13 mouse cellular contexts compared by ENCODE assay signal in the genomic region with DNA sequence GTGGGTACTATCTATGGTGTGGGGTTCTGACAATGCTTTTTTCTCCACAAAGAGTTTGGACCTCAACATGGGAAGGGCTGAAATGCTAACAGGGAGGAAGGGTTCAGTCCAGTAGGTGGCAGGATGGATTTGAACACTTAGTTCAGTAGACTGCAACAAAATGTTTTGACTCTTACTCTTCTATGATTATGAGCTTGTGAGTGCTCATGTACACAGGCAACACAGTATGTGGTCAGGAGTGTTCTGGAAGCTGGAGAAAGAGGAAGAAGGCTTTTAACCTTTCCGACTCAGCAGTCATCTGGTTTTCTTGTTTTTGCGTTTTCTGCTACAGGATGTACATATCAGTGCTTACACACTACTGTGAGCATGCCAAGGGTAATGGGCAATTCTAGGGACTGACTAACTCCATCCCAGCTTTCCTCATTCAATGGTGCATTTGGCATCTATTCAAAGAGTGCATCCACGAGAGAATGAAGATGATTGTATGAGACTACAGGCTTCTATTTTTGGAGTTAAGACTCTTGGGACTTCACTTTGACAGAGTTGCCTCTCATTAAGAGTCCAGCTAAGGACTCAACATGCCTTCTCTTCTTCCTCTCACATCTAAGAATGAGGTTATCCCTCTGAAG.
DNase-seq lines count a peak whose midpoint lies in the region; ATAC-seq and TF ChIP-seq lines count a peak whose summit lies in the region.
"Had no signal": no experiment of that assay in that cellular context is flagged by ENCODE, and none has a peak within 500 bp of the region (broad histone marks: within the 10 kb centered on the region; RNA-seq: fewer than 3 reads in every experiment).

No protein-coding gene starts in this region.

- peak; percentile 4; the same call in 1 of the 2 replicates for ATAC-seq in embryonic facial prominence, embryonic 14.5 days (ENCODE audit: low read depth)
- ATAC-seq in neutrophil, adult 5-6 weeks (ENCODE audit: extremely low read depth, insufficient number of reproducible peaks, low FRiP score, poor library complexity, severe bottlenecking): peak; percentile 73
- ATAC-seq: Patski had no signal

- 68% methylated on average over 3 of the region's 3 CpGs for WGBS in embryonic facial prominence, embryonic 14.5 days
- 77% methylated on average over 3 of the region's 3 CpGs for WGBS in embryonic facial prominence, embryonic 10.5 days

- TF ChIP-seq CTCF in left cerebral cortex, adult 2 months (IDR thresholded peaks at IDR 0.05): no peak; the same call in 1 of the 2 replicates

- no peaks in the 10 kb centered on the region for H3K4me1 ChIP-seq in embryonic facial prominence, embryonic 14.5 days (ENCODE audit: control insufficient read depth, insufficient read depth, low read length)
- H3K4me1 ChIP-seq in embryonic facial prominence, embryonic 10.5 days: no peaks in the 10 kb centered on the region
- H3K4me1 ChIP-seq: stomach, embryonic 15.5 days had no signal

- H3K9ac ChIP-seq in embryonic facial prominence, embryonic 14.5 days (ENCODE audit: low read depth, low read length): no peak overlapping the region
- H3K9ac ChIP-seq: stomach, embryonic 15.5 days had no signal

- no peaks in the 10 kb centered on the region for H3K36me3 ChIP-seq in embryonic facial prominence, embryonic 14.5 days (ENCODE audit: control insufficient read depth, insufficient read depth, low read length)
- H3K36me3 ChIP-seq in embryonic facial prominence, embryonic 10.5 days (replicated peaks): no peaks in the 10 kb centered on the region
- H3K36me3 ChIP-seq: stomach, embryonic 15.5 days had no signal

- no peaks in the 10 kb centered on the region for H3K9me3 ChIP-seq in embryonic facial prominence, embryonic 14.5 days (ENCODE audit: control insufficient read depth, low read length)
- no peaks in the 10 kb centered on the region for H3K9me3 ChIP-seq in embryonic facial prominence, embryonic 10.5 days
- H3K9me3 ChIP-seq: stomach, embryonic 15.5 days had no signal

- DNase-seq in embryonic facial prominence, embryonic 14.5 days (ENCODE audit: low spot score): peak; percentile 23
- no peak for DNase-seq in embryonic facial prominence, embryonic 10.5 days (ENCODE audit: low spot score)
- peak; percentile 10 for DNase-seq in lung, postnatal 36 days
- DNase-seq in lung, adult 18-20 months: no peak
- peak; percentile 3 for DNase-seq in adipocyte (ENCODE audit: low spot score)
- DNase-seq in left cerebral cortex, adult 2 months (ENCODE audit: extremely low spot score in 1 of 2, low spot score in 2 of 2): no peak
- DNase-seq in kidney, adult 18-20 months: no peak
- DNase-seq: adrenal gland, postnatal 10 days; embryo, embryonic 11 days had no signal

- intact Hi-C loops in left cerebral cortex, adult 2 months (cut with DNase I): no loop called here

- H3K27ac ChIP-seq in embryonic facial prominence, embryonic 14.5 days (replicated peaks; ENCODE audit: low read depth, low read length): no peak overlapping the region
- no peak overlapping the region for H3K27ac ChIP-seq in embryonic facial prominence, embryonic 10.5 days (replicated peaks)
- no peak overlapping the region for H3K27ac ChIP-seq in left cerebral cortex, adult 2 months
- H3K27ac ChIP-seq: stomach, embryonic 15.5 days had no signal

- H3K4me2 ChIP-seq in embryonic facial prominence, embryonic 14.5 days (ENCODE audit: low read depth, low read length): no peak overlapping the region
- H3K4me2 ChIP-seq: liver, embryonic 11.5 days; stomach, embryonic 15.5 days had no signal

- H3K4me3 ChIP-seq in embryonic facial prominence, embryonic 14.5 days (ENCODE audit: low read depth, low read length): no peak overlapping the region
- no peak overlapping the region for H3K4me3 ChIP-seq in embryonic facial prominence, embryonic 10.5 days
- no peak overlapping the region for H3K4me3 ChIP-seq in left cerebral cortex, adult 2 months
- H3K4me3 ChIP-seq: stomach, embryonic 15.5 days had no signal

- H3K27me3 ChIP-seq in embryonic facial prominence, embryonic 14.5 days (replicated peaks; ENCODE audit: control insufficient read depth, insufficient read depth, low read length): no peaks in the 10 kb centered on the region
- no peaks in the 10 kb centered on the region for H3K27me3 ChIP-seq in embryonic facial prominence, embryonic 10.5 days (replicated peaks; ENCODE audit: low read depth, poor library complexity, severe bottlenecking)
- H3K27me3 ChIP-seq: Patski; stomach, embryonic 15.5 days had no signal

Comparison
In these comparisons a context has a peak if more than half of its experiments do, and no peak if none do; other contexts are left out.
1. DNase-seq: peak in embryonic facial prominence, embryonic 14.5 days (single experiment), lung, postnatal 36 days (single experiment) and adipocyte (single experiment); none in embryonic facial prominence, embryonic 10.5 days (single experiment), lung, adult 18-20 months (0 of 2), left cerebral cortex, adult 2 months (0 of 2) and kidney, adult 18-20 months (single experiment).